Mouse (Mus musculus): ENCODE data around the gene Evi2b.

Gene Evi2b

GRCm38 (mm10) chr11:79523560-79524309 lies at the start of gene Evi2b:
Evi2b (minus strand) TSS chr11:79523762.
- DNase-seq = no peak

GRCm38 (mm10) chr11:79570319-79570718 lies 46.8 kb upstream of the Evi2b start:
- no peak for DNase-seq

- DNase-seq = no peak
Measured at GRCm38 (mm10) chr11:79568197-79568911, 44.8 kb upstream of the Evi2b start.

- no peak for DNase-seq
Measured at GRCm38 (mm10) chr11:79566947-79567346, 43.4 kb upstream of the Evi2b start.

- no peak for DNase-seq
Measured at GRCm38 (mm10) chr11:79563493-79563892, 39.9 kb upstream of the Evi2b start.

- DNase-seq = no peak
Measured at GRCm38 (mm10) chr11:79560536-79560935, 37.0 kb upstream of the Evi2b start.

GRCm38 (mm10) chr11:79552622-79553021 lies 29.1 kb upstream of the Evi2b start:
- no peak for DNase-seq

GRCm38 (mm10) chr11:79536293-79536692 lies 12.7 kb upstream of the Evi2b start:
- no peak for DNase-seq

GRCm38 (mm10) chr11:79535554-79535953 lies 12.0 kb upstream of the Evi2b start:
- no peak for DNase-seq

- DNase-seq = peak; percentile 70 to 75
Measured at GRCm38 (mm10) chr11:79533950-79534690, 10.6 kb upstream of the Evi2b start.

- no peak for DNase-seq
Measured at GRCm38 (mm10) chr11:79533311-79533710, 9.7 kb upstream of the Evi2b start.

GRCm38 (mm10) chr11:79531485-79531884 lies 7.9 kb upstream of the Evi2b start:
- DNase-seq = no peak

GRCm38 (mm10) chr11:79530774-79531173 lies 7.2 kb upstream of the Evi2b start:
- DNase-seq = no peak

- no peak for DNase-seq
Measured at GRCm38 (mm10) chr11:79530333-79530761, 6.8 kb upstream of the Evi2b start, which contains the start of the genes Evi2 and Evi2a. Evi2 (minus strand) TSS chr11:79530589. Evi2a (minus strand) TSS chr11:79530609.

GRCm38 (mm10) chr11:79529736-79530135 lies 6.2 kb upstream of the Evi2b start:
- no peak for DNase-seq

- no peak for DNase-seq
Measured at GRCm38 (mm10) chr11:79529226-79529625, 5.7 kb upstream of the Evi2b start.

- no peak for DNase-seq
Measured at GRCm38 (mm10) chr11:79528601-79529000, 5.0 kb upstream of the Evi2b start.

GRCm38 (mm10) chr11:79527739-79528384 lies 4.3 kb upstream of the Evi2b start:
- no peak for DNase-seq

GRCm38 (mm10) chr11:79527015-79527738 lies 3.6 kb upstream of the Evi2b start:
- DNase-seq = peak in 1 of 2 experiments; percentile 34

GRCm38 (mm10) chr11:79526549-79526948 lies 3.0 kb upstream of the Evi2b start:
- no peak for DNase-seq

GRCm38 (mm10) chr11:79524310-79524575 lies 681 bp upstream of the Evi2b start:
- no peak for DNase-seq

- DNase-seq = no peak
Measured at GRCm38 (mm10) chr11:79522944-79523343, 618 bp downstream of the Evi2b start.
